Mouse (Mus musculus) bone marrow macrophage, adult 2 months (primary cell): ENCODE results near the gene Slc6a2.

ENCODE experiments used
- CTCF ChIP-seq: IDR thresholded peaks from 2 replicates; pipeline ENCODE4 v1.5.1; 2012; ENCODE audit warnings: low read depth, mild to moderate bottlenecking, low read length, moderate library complexity
- POLR2A ChIP-seq: IDR thresholded peaks from 2 replicates; pipeline ENCODE4 v1.6.1; 2012; ENCODE audit warnings: mild to moderate bottlenecking, low read depth, low read length, borderline replicate concordance

- TF ChIP-seq POLR2A (no peak), CTCF (no peak)
Measured at GRCm38 (mm10) chr8:92916082-92916481, 43.8 kb upstream of the Slc6a2 start.
